Mouse (Mus musculus): ENCODE measurements around the gene C2cd3. TPM values are rescaled to one million over a fixed set of nuclear protein-coding genes. Genes with fewer than 3 reads are reported as not detected.

The C2cd3 gene
- polyA plus RNA-seq (2012) = 22.7 and 27.1 TPM in 2 replicates

- TF ChIP-seq GATA1 (IDR thresholded peaks at IDR 0.05; ENCODE audit: low read length) = no peak
Observed at GRCm38 (mm10) chr7:100371495-100372451, at the start of gene C2cd3, which contains the start of gene Ppme1. TSS of gene C2cd3 (plus strand) at chr7:100372233. TSS of gene Ppme1 (minus strand) at chr7:100372307.

DNA sequence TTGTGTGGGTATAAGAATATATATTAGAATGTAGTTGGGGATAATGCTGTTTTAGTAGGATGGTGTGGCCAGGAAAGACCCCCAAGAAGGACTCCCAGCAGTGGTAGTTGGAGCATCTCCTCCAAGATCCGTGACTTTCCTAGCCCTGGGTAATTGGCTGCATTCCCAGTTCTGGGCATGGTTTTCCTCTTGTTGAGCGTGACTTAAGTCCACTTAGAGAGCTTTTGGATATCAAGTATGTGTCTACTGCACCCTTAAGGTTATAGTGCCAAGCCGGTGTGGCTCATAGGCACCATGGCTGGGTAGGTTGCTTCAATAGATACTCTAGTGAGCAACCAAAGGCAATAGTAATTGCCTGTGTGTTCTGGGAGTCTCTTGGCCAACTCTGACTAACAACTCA is 48.3 kb upstream of the C2cd3 start:
- no peak for TF ChIP-seq GATA1 (IDR thresholded peaks at IDR 0.05; ENCODE audit: low read length)

- no peak for TF ChIP-seq GATA1 (IDR thresholded peaks at IDR 0.05; ENCODE audit: low read length)
Observed at GRCm38 (mm10) chr7:100325482-100325881, 46.6 kb upstream of the C2cd3 start.

DNA sequence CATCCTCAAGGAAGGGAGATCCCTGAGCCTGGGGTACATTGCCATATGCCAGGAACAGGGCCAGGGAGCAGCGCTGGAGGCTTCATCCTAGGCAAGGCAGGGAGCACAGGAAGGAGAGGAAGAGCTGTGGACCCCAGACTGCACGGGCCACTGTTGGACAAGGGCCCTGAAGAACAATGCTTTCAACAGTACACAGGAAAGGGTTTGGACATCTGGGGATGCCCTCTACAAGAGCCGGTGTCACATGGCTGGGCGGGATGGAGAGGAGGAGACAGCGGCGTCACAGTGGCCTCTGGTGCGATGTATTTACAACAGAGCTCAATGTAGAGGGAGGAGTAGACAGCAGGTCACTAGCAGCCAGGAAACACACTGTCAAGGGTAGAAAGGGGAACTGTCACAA is 44.5 kb upstream of the C2cd3 start:
- TF ChIP-seq GATA1 (IDR thresholded peaks at IDR 0.05; ENCODE audit: low read length) = no peak

DNA sequence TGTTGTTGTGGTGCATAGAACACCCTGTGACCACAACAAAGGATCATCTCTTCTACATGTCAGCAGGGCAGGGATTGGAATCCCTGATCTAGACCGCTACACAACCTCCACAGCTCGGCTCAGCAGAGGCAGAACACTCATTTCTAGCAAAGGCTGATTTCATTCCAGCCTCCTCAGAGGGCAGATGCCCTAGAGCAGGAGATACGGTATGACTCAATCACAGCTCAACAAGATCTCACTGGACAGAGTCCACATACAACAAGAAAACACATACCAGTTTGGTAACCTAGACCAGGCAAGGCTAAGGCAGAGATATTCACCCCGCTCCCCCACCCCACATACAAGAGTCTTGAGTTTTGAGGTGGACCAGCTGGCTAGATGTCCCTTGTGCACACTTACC is 43.4 kb upstream of the C2cd3 start:
- no peak for TF ChIP-seq GATA1 (IDR thresholded peaks at IDR 0.05; ENCODE audit: low read length)

GRCm38 (mm10) chr7:100331269-100331668 is 40.8 kb upstream of the C2cd3 start:
- no peak for TF ChIP-seq GATA1 (IDR thresholded peaks at IDR 0.05; ENCODE audit: low read length)

- no peak for TF ChIP-seq GATA1 (IDR thresholded peaks at IDR 0.05; ENCODE audit: low read length)
Observed at GRCm38 (mm10) chr7:100335921-100336320, 36.1 kb upstream of the C2cd3 start.

DNA sequence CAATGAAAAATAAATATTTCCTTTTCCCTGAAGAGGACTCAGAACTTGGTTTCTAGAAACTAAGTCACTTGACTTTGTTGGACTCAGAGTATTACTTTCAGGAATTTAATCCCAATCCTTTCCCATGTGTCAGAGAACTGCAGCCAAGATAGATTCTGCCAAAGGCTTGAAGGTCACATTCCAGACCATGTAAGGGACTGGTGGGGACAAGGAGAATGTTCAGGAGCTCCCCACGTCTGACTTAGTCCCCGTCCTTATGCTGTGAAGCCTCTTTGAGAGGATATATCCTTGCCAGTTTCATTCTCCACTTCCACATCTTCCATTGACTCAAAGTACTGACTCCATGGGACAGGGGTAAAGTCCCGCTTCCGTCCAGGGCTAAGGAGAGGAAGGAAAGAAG is 17.0 kb upstream of the C2cd3 start:
- TF ChIP-seq GATA1 (IDR thresholded peaks at IDR 0.05; ENCODE audit: low read length) = no peak

GRCm38 (mm10) chr7:100356324-100356723 is 15.7 kb upstream of the C2cd3 start:
- TF ChIP-seq GATA1 (IDR thresholded peaks at IDR 0.05; ENCODE audit: low read length) = no peak

GRCm38 (mm10) chr7:100356768-100357167 is 15.3 kb upstream of the C2cd3 start:
- no peak for TF ChIP-seq GATA1 (IDR thresholded peaks at IDR 0.05; ENCODE audit: low read length)

DNA sequence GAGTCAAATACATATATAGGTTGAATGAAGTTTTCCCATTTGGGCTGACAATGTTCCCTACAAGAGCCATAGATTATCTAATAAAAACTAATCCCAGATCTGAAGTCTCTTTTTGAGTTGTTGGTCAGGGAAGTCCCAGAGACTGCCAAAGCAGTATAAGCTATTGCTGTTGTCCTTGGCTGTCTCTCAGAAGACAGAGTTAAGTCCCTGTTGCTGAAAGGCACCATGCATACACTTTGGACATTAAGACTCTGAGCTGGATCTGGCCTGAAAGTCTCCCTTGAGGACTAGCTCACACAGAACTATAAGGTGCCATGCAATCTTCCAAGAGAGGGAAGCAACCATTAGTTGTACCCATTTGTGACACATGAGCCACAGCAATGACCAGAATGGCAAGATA is 14.2 kb upstream of the C2cd3 start:
- no peak for TF ChIP-seq GATA1 (IDR thresholded peaks at IDR 0.05; ENCODE audit: low read length)

DNA sequence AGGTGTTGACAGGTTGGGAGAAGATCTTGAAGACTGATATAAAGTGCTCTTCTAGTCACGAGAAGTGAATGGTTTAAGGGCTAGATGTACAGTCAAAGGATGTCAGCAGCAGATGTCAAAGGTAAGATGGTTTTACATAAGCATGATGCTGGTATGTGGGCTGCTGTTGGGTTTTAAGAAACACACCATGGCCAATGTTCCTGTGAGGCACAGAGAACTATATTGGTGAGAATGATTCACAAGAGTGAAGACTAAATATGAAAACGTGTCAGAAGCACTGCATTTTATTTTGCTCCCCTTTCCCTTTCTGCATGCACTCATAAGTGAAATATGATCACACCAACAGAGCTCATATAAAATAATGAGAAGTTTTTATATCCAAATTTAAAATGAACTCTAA is 8.9 kb upstream of the C2cd3 start:
- TF ChIP-seq GATA1 (IDR thresholded peaks at IDR 0.05; ENCODE audit: low read length) = no peak

DNA sequence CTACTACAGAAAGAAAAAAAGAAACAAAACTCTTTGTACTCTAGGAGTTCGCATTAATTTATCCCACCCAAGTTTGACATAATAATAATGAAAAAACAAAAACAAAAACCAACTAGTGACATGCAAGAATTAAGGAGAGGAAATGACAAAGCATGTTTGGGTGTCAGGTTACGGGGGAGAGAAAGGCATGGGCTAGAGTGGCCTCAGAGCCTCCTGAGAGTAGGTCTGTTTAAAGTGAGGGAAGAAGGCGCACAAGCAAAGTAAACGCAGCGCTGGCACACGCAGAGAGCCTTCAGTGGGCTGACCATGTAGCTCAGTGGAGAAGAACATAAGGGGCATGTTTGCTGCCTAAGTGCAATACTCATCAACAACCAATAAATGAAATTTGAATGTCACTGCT is 7.1 kb upstream of the C2cd3 start:
- no peak for TF ChIP-seq GATA1 (IDR thresholded peaks at IDR 0.05; ENCODE audit: low read length)

GRCm38 (mm10) chr7:100372452-100372980 is 483 bp downstream of the C2cd3 start:
- no peak for TF ChIP-seq GATA1 (IDR thresholded peaks at IDR 0.05; ENCODE audit: low read length)

GRCm38 (mm10) chr7:100378257-100378656 is 6.2 kb downstream of the C2cd3 start:
- no peak for TF ChIP-seq GATA1 (IDR thresholded peaks at IDR 0.05; ENCODE audit: low read length)

- TF ChIP-seq GATA1 (IDR thresholded peaks at IDR 0.05; ENCODE audit: low read length) = no peak
Observed at GRCm38 (mm10) chr7:100381161-100381560, 9.1 kb downstream of the C2cd3 start.

DNA sequence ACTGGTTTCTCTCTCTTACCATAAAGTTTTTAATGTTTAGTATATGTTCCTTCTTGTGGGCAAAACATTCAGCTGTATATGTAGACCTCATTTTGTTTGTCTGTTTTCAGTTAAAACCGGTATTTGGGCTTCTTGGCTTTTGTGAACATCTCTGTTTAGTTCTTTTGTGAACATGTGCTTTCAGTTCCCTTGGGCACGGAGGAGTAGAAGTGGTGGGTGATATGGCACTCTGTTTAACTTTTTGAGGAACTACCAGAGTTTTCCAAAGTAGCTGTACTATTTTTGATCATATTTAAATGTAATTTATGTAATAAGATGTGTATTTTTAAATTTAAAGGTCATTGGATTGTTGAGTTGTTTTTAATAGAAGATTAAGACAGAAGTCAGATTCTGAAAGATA is 11.2 kb downstream of the C2cd3 start:
- no peak for TF ChIP-seq GATA1 (IDR thresholded peaks at IDR 0.05; ENCODE audit: low read length)

Measured in G1E-ER4 (cell line).